Mouse (Mus musculus) lung, adult 2 months (tissue): ENCODE results near the gene P3h2.

ENCODE experiments used
- CTCF ChIP-seq: fragments of 200-500 bp; IDR thresholded peaks from 2 replicates; pipeline ENCODE4 v1.5.1; 2011; ENCODE audit warnings: mild to moderate bottlenecking, low read length, control low read depth; ENCODE audit not compliant: insufficient read depth
- POLR2A ChIP-seq: fragments of 200-500 bp; IDR thresholded peaks from 2 replicates; pipeline ENCODE4 v1.6.1; 2011; ENCODE audit warnings: low read depth, mild to moderate bottlenecking, control low read depth, low read length, borderline replicate concordance; ENCODE audit errors: extremely low read depth

GRCm38 (mm10) chr16:25971285-25971684 is 134.3 kb downstream of the P3h2 start:
- TF ChIP-seq CTCF = no peak
- TF ChIP-seq POLR2A = no peak
